Mouse (Mus musculus): Measurements from ENCODE around the gene Il1rl2.

DNA sequence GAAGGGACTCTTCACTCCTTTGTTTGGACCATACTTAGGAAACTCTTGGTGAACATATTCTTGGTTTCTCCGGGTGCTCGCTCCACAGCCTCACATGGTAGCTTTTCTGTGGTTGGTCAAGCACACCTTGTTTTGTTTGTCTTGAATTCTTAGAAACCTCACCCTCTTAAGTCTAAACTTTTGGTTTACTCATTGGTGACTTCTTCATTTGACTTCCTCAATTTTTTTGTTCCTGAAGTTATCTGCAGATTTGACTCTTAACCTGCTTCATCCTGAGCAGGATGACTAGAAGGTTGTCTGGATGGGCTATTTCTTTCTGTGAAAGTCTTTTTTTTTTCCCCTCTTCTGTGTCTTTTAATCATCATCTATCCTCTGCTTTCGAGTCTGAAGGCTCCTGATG, 30.3 kb downstream of the Il1rl2 start:
- no peak for TF ChIP-seq CTCF (IDR thresholded peaks at IDR 0.05; ENCODE audit: low read depth)
- TF ChIP-seq EP300 (optimal IDR thresholded peaks at IDR 0.05): no peak
